28 mouse cellular contexts compared by ENCODE assay signal in genomic region chr9:93130561-93130960, GRCm38 (mm10).
"Had no signal": no experiment of that assay in that cellular context is flagged by ENCODE, and none has a peak within 500 bp of the region (broad histone marks: within the 10 kb centered on the region; RNA-seq: fewer than 3 reads in every experiment).

No protein-coding gene starts in this region.

- H3K4me2 ChIP-seq: heart, embryonic 12.5 days; hindbrain, embryonic 12.5 days; hindbrain, embryonic 14.5 days; intestine, embryonic 15.5 days; kidney, embryonic 15.5 days; limb, embryonic 12.5 days; liver, embryonic 11.5 days; liver, embryonic 13.5 days had no signal

- H3K36me3 ChIP-seq: heart, embryonic 10.5 days; heart, embryonic 12.5 days; hindbrain, embryonic 10.5 days; hindbrain, embryonic 12.5 days; intestine, embryonic 15.5 days; kidney, embryonic 15.5 days; limb, embryonic 10.5 days; limb, embryonic 12.5 days; liver, embryonic 13.5 days had no signal

- H3K9ac ChIP-seq: heart, embryonic 12.5 days; hindbrain, embryonic 12.5 days; hindbrain, embryonic 14.5 days; intestine, embryonic 15.5 days; kidney, embryonic 15.5 days; limb, embryonic 12.5 days; liver, embryonic 13.5 days had no signal

- H3K27me3 ChIP-seq: heart, embryonic 12.5 days; hindbrain, embryonic 12.5 days; intestine, embryonic 15.5 days; kidney, embryonic 15.5 days; limb, embryonic 12.5 days; liver, embryonic 13.5 days had no signal

- H3K4me1 ChIP-seq: heart, embryonic 10.5 days; heart, embryonic 12.5 days; hindbrain, embryonic 10.5 days; hindbrain, embryonic 12.5 days; intestine, embryonic 15.5 days; kidney, embryonic 15.5 days; limb, embryonic 10.5 days; limb, embryonic 12.5 days; liver, embryonic 13.5 days had no signal

- H3K4me3 ChIP-seq: gastrocnemius, adult 2 months; heart, embryonic 10.5 days; heart, embryonic 12.5 days; hindbrain, embryonic 10.5 days; hindbrain, embryonic 12.5 days; intestine, embryonic 15.5 days; kidney, embryonic 15.5 days; layer of hippocampus, adult 2 months; left cerebral cortex, adult 2 months; limb, embryonic 10.5 days; limb, embryonic 12.5 days; liver, embryonic 13.5 days had no signal

- DNase-seq: gastrocnemius, adult 2 months; gastrocnemius, postnatal 10 days; gastrocnemius, postnatal 25 days; heart, adult 18-20 months; heart, postnatal 10 days; heart, postnatal 4 days; kidney, adult 11 months; kidney, adult 2 months; kidney, adult 9 months; kidney, postnatal 14 days; kidney, postnatal 36 days; liver; liver, embryonic 13.5 days had no signal

- H3K27ac ChIP-seq: gastrocnemius, adult 2 months; heart, embryonic 10.5 days; hindbrain, embryonic 10.5 days; hindbrain, embryonic 12.5 days; hindbrain, embryonic 14.5 days; intestine, embryonic 15.5 days; kidney, embryonic 15.5 days; kidney, postnatal 0 days; layer of hippocampus, adult 2 months; left cerebral cortex, adult 2 months; limb, embryonic 10.5 days; limb, embryonic 12.5 days; liver, embryonic 13.5 days had no signal

- ATAC-seq: hindbrain, embryonic 16.5 days; inflammation-experienced regulatory T-cells, adult 6 months; intestine, embryonic 15.5 days had no signal

- H3K9me3 ChIP-seq: heart, embryonic 10.5 days; hindbrain, embryonic 10.5 days; hindbrain, embryonic 12.5 days; intestine, embryonic 15.5 days; kidney, embryonic 15.5 days; limb, embryonic 10.5 days; limb, embryonic 12.5 days; liver, embryonic 13.5 days had no signal
